Mouse (Mus musculus): ENCODE results near the gene Sult6b1. TPM values are rescaled to one million over a fixed set of nuclear protein-coding genes. Genes with fewer than 3 reads are reported as not detected.

Gene Sult6b1
- total and polyA plus RNA-seq, 2 experiments from 2014 or later = 0.39 TPM; not detected in 1

DNA sequence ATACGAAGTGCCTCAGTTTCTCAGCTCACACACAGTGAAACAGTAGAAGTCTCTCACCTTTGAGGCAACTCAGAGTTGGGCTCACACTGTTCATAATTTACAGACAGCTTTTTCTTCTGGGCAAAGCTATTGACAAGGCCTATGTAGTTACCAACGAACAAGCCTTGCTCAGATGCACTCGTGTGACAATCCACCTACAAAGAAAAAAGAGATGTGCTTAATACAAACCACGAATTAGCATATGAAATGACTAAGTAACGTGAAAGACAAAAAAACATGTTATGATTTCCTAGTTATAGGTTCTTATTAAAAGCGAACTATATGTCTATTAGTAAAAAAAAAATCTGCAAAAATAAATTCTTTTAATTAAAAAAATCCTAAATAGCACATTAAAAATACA, 32.9 kb downstream of the Sult6b1 start:
- DNase-seq (ENCODE audit: low spot score) (no peak), ATAC-seq (no peak)
- H3K27me3 ChIP-seq (ENCODE audit: insufficient read depth, low read length) = no peaks in the 10 kb centered on the region
- H3K9ac ChIP-seq (replicated peaks; ENCODE audit: low read length) = no peak overlapping the region
- 87% methylated on average over 6 of the region's 6 CpGs for WGBS
- no peaks in the 10 kb centered on the region for H3K9me3 ChIP-seq (ENCODE audit: low read length)
- no peak for TF ChIP-seq CTCF (IDR thresholded peaks at IDR 0.05; ENCODE audit: low read depth)
- no peak overlapping the region for H3K4me2 ChIP-seq (ENCODE audit: low read depth, low read length)
- H3K4me1 ChIP-seq (ENCODE audit: insufficient read depth, low read length) = no peaks in the 10 kb centered on the region
- H3K36me3 ChIP-seq (ENCODE audit: insufficient read depth, low read length) = no peaks in the 10 kb centered on the region
- no peak overlapping the region for H3K4me3 ChIP-seq (ENCODE audit: low read length)
- no peak overlapping the region for H3K27ac ChIP-seq

GRCm38 (mm10) chr17:78856243-78856642, 50.5 kb downstream of the Sult6b1 start:
- TF ChIP-seq CTCF (IDR thresholded peaks at IDR 0.05; ENCODE audit: low read depth) = no peak
- H3K9ac ChIP-seq (replicated peaks; ENCODE audit: low read length) = no peak overlapping the region
- no peak for DNase-seq (ENCODE audit: low spot score)
- 87% methylated on average over 10 of the region's 10 CpGs for WGBS
- no peaks in the 10 kb centered on the region for H3K27me3 ChIP-seq (ENCODE audit: insufficient read depth, low read length)
- H3K9me3 ChIP-seq (ENCODE audit: low read length) = no peaks in the 10 kb centered on the region
- H3K4me2 ChIP-seq (ENCODE audit: low read depth, low read length) = no peak overlapping the region
- no peak overlapping the region for H3K27ac ChIP-seq
- H3K36me3 ChIP-seq (ENCODE audit: insufficient read depth, low read length) = no peaks in the 10 kb centered on the region
- H3K4me1 ChIP-seq (ENCODE audit: insufficient read depth, low read length) = no peaks in the 10 kb centered on the region
- no peak overlapping the region for H3K4me3 ChIP-seq (ENCODE audit: low read length)
- no peak for ATAC-seq

- no peak overlapping the region for H3K9ac ChIP-seq (replicated peaks; ENCODE audit: low read length)
- ATAC-seq = no peak
- WGBS = 90% methylated on average over 7 of the region's 7 CpGs
- no peaks in the 10 kb centered on the region for H3K9me3 ChIP-seq (ENCODE audit: low read length)
- no peaks in the 10 kb centered on the region for H3K27me3 ChIP-seq (ENCODE audit: insufficient read depth, low read length)
- peaks cover 56% of the 10 kb centered on the region for H3K36me3 ChIP-seq (ENCODE audit: insufficient read depth, low read length)
- DNase-seq (ENCODE audit: low spot score) = no peak
- TF ChIP-seq CTCF (IDR thresholded peaks at IDR 0.05; ENCODE audit: low read depth) = no peak
- no peak overlapping the region for H3K4me3 ChIP-seq (ENCODE audit: low read length)
- H3K4me1 ChIP-seq (ENCODE audit: insufficient read depth, low read length) = no peaks in the 10 kb centered on the region
- H3K27ac ChIP-seq = no peak overlapping the region
- H3K4me2 ChIP-seq (ENCODE audit: low read depth, low read length) = no peak overlapping the region
These were observed 64.4 kb downstream of the Sult6b1 start for GRCm38 (mm10) chr17:78842271-78842928.

- H3K9me3 ChIP-seq (ENCODE audit: low read length) = no peaks in the 10 kb centered on the region
- peak overlapping the region; percentile 77; the same call in 1 of the 2 replicates for H3K27ac ChIP-seq
- ATAC-seq = no peak
- peak overlapping the region; percentile 93 for H3K4me2 ChIP-seq (ENCODE audit: low read depth, low read length)
- no peaks in the 10 kb centered on the region for H3K4me1 ChIP-seq (ENCODE audit: insufficient read depth, low read length)
- TF ChIP-seq CTCF (IDR thresholded peaks at IDR 0.05; ENCODE audit: low read depth) = peak; percentile 42
- peaks cover 18% of the 10 kb centered on the region for H3K36me3 ChIP-seq (ENCODE audit: insufficient read depth, low read length)
- WGBS = 25% methylated on average over 2 of the region's 2 CpGs
- peak; percentile 37 for DNase-seq (ENCODE audit: low spot score)
- no peaks in the 10 kb centered on the region for H3K27me3 ChIP-seq (ENCODE audit: insufficient read depth, low read length)
- peak overlapping the region; percentile 90 for H3K4me3 ChIP-seq (ENCODE audit: low read length)
- peak overlapping the region; percentile 84 for H3K9ac ChIP-seq (replicated peaks; ENCODE audit: low read length)
These were observed 70.7 kb downstream of the Sult6b1 start for GRCm38 (mm10) chr17:78836056-78836455.

DNA sequence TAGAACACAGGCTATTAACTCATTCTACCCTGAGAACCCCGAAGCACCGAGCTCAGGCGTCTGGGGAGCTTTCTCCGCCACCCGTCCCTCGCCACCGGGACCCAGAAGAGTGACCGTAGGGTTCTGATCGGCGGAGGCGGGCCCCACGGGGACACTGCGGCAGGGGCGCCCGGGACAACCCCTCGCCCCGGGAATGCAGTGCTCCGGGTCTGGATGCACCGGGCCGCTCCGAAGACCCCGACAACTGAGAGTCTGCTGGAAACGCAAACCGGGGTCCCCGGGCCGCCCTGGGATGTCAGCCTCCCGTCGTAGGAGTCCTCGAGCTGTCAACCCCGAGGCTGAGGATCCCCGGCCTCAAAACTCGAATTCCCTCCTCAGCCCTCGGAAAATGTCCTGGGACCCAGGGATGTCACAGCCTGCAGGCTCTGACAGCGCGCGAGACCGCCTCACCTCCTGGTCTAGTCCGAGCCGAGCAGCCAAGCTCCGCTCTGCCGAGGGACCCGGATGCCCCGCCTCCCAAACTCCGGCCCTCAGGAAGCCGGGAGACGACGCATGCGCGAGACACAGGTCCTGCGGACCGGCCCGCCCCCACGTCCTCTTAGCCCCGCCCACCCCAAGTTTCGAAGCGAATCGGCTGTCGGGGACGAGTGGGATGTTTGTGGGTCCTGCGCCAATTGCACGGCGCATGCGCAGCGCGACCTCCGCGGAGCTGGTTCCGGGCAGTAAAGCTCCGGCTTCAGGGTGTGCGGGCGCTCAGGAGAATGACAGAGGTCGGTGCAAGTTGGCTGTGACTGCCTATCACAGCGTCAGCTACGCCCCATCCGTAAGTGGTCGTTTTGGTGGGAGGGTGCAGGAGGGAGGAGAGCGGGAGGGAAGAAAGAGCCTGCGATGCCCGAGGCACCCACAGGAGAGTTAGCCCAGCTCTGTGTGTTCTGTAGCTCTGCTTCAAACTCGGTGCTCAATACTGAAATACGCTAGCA, 71.6 kb downstream of the Sult6b1 start, which contains the start of the genes Heatr5b and Gpatch11:
Gene Heatr5b (minus strand): TSS at position 509 of the 980 bp plus-strand sequence.
Gene Gpatch11 (plus strand): TSS at position 712 of the 980 bp plus-strand sequence.
- no peaks in the 10 kb centered on the region for H3K9me3 ChIP-seq (ENCODE audit: low read length)
- peak within 1 kb of the TSS; percentile 90 for H3K4me3 ChIP-seq (ENCODE audit: low read length)
- WGBS = under 1% methylated on average over 79 of the region's 81 CpGs
- ATAC-seq (peak; percentile 99), DNase-seq (ENCODE audit: low spot score) (peak; percentile 100)
- no peak for TF ChIP-seq CTCF (IDR thresholded peaks at IDR 0.05; ENCODE audit: low read depth)
- H3K27me3 ChIP-seq (ENCODE audit: insufficient read depth, low read length) = no peaks in the 10 kb centered on the region
- H3K27ac ChIP-seq = peak within 1 kb of the TSS; percentile 79
- peaks cover 25% of the 10 kb centered on the region for H3K36me3 ChIP-seq (ENCODE audit: insufficient read depth, low read length)
- H3K4me2 ChIP-seq (ENCODE audit: low read depth, low read length) = peak within 1 kb of the TSS; percentile 93
- no peaks in the 10 kb centered on the region for H3K4me1 ChIP-seq (ENCODE audit: insufficient read depth, low read length)
- H3K9ac ChIP-seq (replicated peaks; ENCODE audit: low read length) = peak within 1 kb of the TSS; percentile 84

Other genes starting within 250 kb of the Sult6b1 start
- gene Strn, start 169.8 kb downstream of the Sult6b1 start, total RNA-seq (2014; rRNA removed) = 21.3 and 22.2 TPM in 2 replicates
- 4.4 and 4.5 TPM in 2 replicates for gene Strn, start 169.8 kb downstream of the Sult6b1 start, polyA plus RNA-seq (2015; fragmentation: Nextera tagmentation; extraction: Ambion mirVana)
- gene Heatr5b, start 71.6 kb downstream of the Sult6b1 start, total RNA-seq (2014; rRNA removed) = 38.9 and 48.1 TPM in 2 replicates
- gene Heatr5b, start 71.6 kb downstream of the Sult6b1 start, polyA plus RNA-seq (2015; fragmentation: Nextera tagmentation; extraction: Ambion mirVana) = 9.0 and 9.5 TPM in 2 replicates
- gene Gpatch11, start 71.4 kb downstream of the Sult6b1 start, total RNA-seq (2014; rRNA removed) = 8.9 and 10.3 TPM in 2 replicates
- 50.2 and 57.0 TPM in 2 replicates for gene Gpatch11, start 71.4 kb downstream of the Sult6b1 start, polyA plus RNA-seq (2015; fragmentation: Nextera tagmentation; extraction: Ambion mirVana)
- 5.1 and 6.3 TPM in 2 replicates for gene Eif2ak2, start 24.4 kb downstream of the Sult6b1 start, total RNA-seq (2014; rRNA removed)
- gene Eif2ak2, start 24.4 kb downstream of the Sult6b1 start, polyA plus RNA-seq (2015; fragmentation: Nextera tagmentation; extraction: Ambion mirVana) = 5.1 and 7.8 TPM in 2 replicates
- 18.5 and 32.6 TPM in 2 replicates for gene Cebpzos, start 9.5 kb upstream of the Sult6b1 start, total RNA-seq (2014; rRNA removed)
- gene Cebpzos, start 9.5 kb upstream of the Sult6b1 start, polyA plus RNA-seq (2015; fragmentation: Nextera tagmentation; extraction: Ambion mirVana) = 140 and 149 TPM in 2 replicates
- gene Cebpz, start 30.1 kb upstream of the Sult6b1 start, total RNA-seq (2014; rRNA removed) = 11.0 and 13.5 TPM in 2 replicates
- 46.4 and 54.0 TPM in 2 replicates for gene Cebpz, start 30.1 kb upstream of the Sult6b1 start, polyA plus RNA-seq (2015; fragmentation: Nextera tagmentation; extraction: Ambion mirVana)
- gene Ndufaf7, start 30.1 kb upstream of the Sult6b1 start, total RNA-seq (2014; rRNA removed) = 19.7 and 28.3 TPM in 2 replicates
- 59.9 and 61.6 TPM in 2 replicates for gene Ndufaf7, start 30.1 kb upstream of the Sult6b1 start, polyA plus RNA-seq (2015; fragmentation: Nextera tagmentation; extraction: Ambion mirVana)
- gene Prkd3, start 113.8 kb upstream of the Sult6b1 start, total RNA-seq (2014; rRNA removed) = 24.4 and 27.6 TPM in 2 replicates
- gene Prkd3, start 113.8 kb upstream of the Sult6b1 start, polyA plus RNA-seq (2015; fragmentation: Nextera tagmentation; extraction: Ambion mirVana) = 9.3 and 10.8 TPM in 2 replicates
- gene Qpct, start 144.9 kb upstream of the Sult6b1 start, total RNA-seq (2014; rRNA removed) = 30.8 and 32.2 TPM in 2 replicates
- gene Qpct, start 144.9 kb upstream of the Sult6b1 start, polyA plus RNA-seq (2015; fragmentation: Nextera tagmentation; extraction: Ambion mirVana) = 37.1 and 37.3 TPM in 2 replicates

Measured in hindbrain, postnatal 0 days (tissue).